Mouse (Mus musculus) embryonic fibroblast, embryonic 13.5 days (primary cell): ENCODE results near the gene Sptlc3.

Experiments used
- CTCF ChIP-seq: IDR thresholded peaks from 2 replicates; pipeline ENCODE4 v1.5.1; 2011; ENCODE audit warnings: mild to moderate bottlenecking, control low read depth, low read length, moderate library complexity, borderline replicate concordance; ENCODE audit not compliant: insufficient read depth
- POLR2A ChIP-seq: IDR thresholded peaks from 2 replicates; pipeline ENCODE4 v1.6.1; 2011; ENCODE audit warnings: low read depth, mild to moderate bottlenecking, control low read depth, low read length, moderate library complexity

GRCm38 (mm10) chr2:139608167-139608566 is 114.5 kb downstream of the Sptlc3 start:
- TF ChIP-seq CTCF (no peak), POLR2A (no peak)
